Mouse (Mus musculus) mesoderm, embryonic 11.5 days (tissue): ENCODE measurements around the gene Tmem150c.

Experiments used
- DNase-seq: peaks from one replicate; pipeline ENCODE4 v3.0.0-alpha.2; 2012; ENCODE audit warnings: low read depth, low spot score

Tmem150c gene

GRCm38 (mm10) chr5:100166591-100167491, 7.2 kb upstream of the Tmem150c start:
- peak; percentile 27 for DNase-seq

- DNase-seq = no peak
Measured at GRCm38 (mm10) chr5:100163368-100163767, 3.8 kb upstream of the Tmem150c start.

- no peak for DNase-seq
Measured at GRCm38 (mm10) chr5:100162857-100163256, 3.2 kb upstream of the Tmem150c start.

- DNase-seq = no peak
Measured at GRCm38 (mm10) chr5:100162053-100162452, 2.4 kb upstream of the Tmem150c start.

GRCm38 (mm10) chr5:100158791-100159637, 594 bp downstream of the Tmem150c start:
- peak; percentile 44 for DNase-seq

GRCm38 (mm10) chr5:100158301-100158700, 1.3 kb downstream of the Tmem150c start:
- no peak for DNase-seq

- no peak for DNase-seq
Measured at GRCm38 (mm10) chr5:100155646-100156045, 4.0 kb downstream of the Tmem150c start.

- DNase-seq = peak; percentile 29
Measured at GRCm38 (mm10) chr5:100149967-100150366, 9.6 kb downstream of the Tmem150c start.

- no peak for DNase-seq
Measured at GRCm38 (mm10) chr5:100144836-100145235, 14.8 kb downstream of the Tmem150c start.

- DNase-seq = no peak
Measured at GRCm38 (mm10) chr5:100127283-100127682, 32.3 kb downstream of the Tmem150c start.

- DNase-seq = no peak
Measured at GRCm38 (mm10) chr5:100125409-100126123, 34.0 kb downstream of the Tmem150c start.

GRCm38 (mm10) chr5:100124530-100124929, 35.1 kb downstream of the Tmem150c start:
- no peak for DNase-seq

- no peak for DNase-seq
Measured at GRCm38 (mm10) chr5:100123283-100123682, 36.3 kb downstream of the Tmem150c start.

- DNase-seq = no peak
Measured at GRCm38 (mm10) chr5:100121170-100121569, 38.4 kb downstream of the Tmem150c start.

- DNase-seq = no peak
Measured at GRCm38 (mm10) chr5:100120711-100121141, 38.9 kb downstream of the Tmem150c start.

GRCm38 (mm10) chr5:100119331-100119730, 40.3 kb downstream of the Tmem150c start:
- no peak for DNase-seq

GRCm38 (mm10) chr5:100113403-100113802, 46.2 kb downstream of the Tmem150c start:
- no peak for DNase-seq

GRCm38 (mm10) chr5:100110581-100110980, 49.0 kb downstream of the Tmem150c start:
- DNase-seq = no peak

GRCm38 (mm10) chr5:100109543-100110282, 49.9 kb downstream of the Tmem150c start:
- DNase-seq = no peak

GRCm38 (mm10) chr5:100108866-100109265, 50.7 kb downstream of the Tmem150c start:
- DNase-seq = no peak

- no peak for DNase-seq
Measured at GRCm38 (mm10) chr5:100102395-100102794, 57.2 kb downstream of the Tmem150c start.
